ENCODE assay signal across 20 mouse cellular contexts in genomic region chr5:99502681-99503080, GRCm38 (mm10).
"Had no signal": no experiment of that assay in that cellular context is flagged by ENCODE, and none has a peak within 500 bp of the region (broad histone marks: within the 10 kb centered on the region; RNA-seq: fewer than 3 reads in every experiment).

No protein-coding gene starts in this region.

- H3K4me3 ChIP-seq: midbrain, embryonic 10.5 days; midbrain, embryonic 12.5 days; myocyte; neural tube, embryonic 13.5 days; neural tube, embryonic 15.5 days had no signal

- ATAC-seq: midbrain, embryonic 16.5 days had no signal

- DNase-seq: lung, adult 18-20 months; lung, embryonic 14.5 days; lung, postnatal 10 days; lung, postnatal 4 days; midbrain, embryonic 14.5 days; retina, postnatal 1 day; right cerebral cortex, adult 18-20 months; right cerebral cortex, postnatal 25 days; right cerebral cortex, postnatal 4 days; spleen, adult 18-20 months; thymus, adult 18-20 months; thymus, postnatal 14 days; thymus, postnatal 36 days had no signal

- H3K4me2 ChIP-seq: lung, embryonic 14.5 days; midbrain, embryonic 12.5 days; neural tube, embryonic 13.5 days; neural tube, embryonic 15.5 days had no signal

- H3K36me3 ChIP-seq: midbrain, embryonic 10.5 days; midbrain, embryonic 12.5 days; neural tube, embryonic 13.5 days; neural tube, embryonic 15.5 days had no signal

- H3K9ac ChIP-seq: liver, embryonic 14.5 days; lung, embryonic 14.5 days; midbrain, embryonic 12.5 days; neural tube, embryonic 13.5 days; neural tube, embryonic 15.5 days had no signal

- H3K27me3 ChIP-seq: neural tube, embryonic 13.5 days; neural tube, embryonic 15.5 days had no signal

- H3K4me1 ChIP-seq: neural tube, embryonic 15.5 days had no signal

- H3K27ac ChIP-seq: liver, embryonic 14.5 days; midbrain, embryonic 10.5 days; midbrain, embryonic 12.5 days; neural tube, embryonic 15.5 days had no signal

- H3K9me3 ChIP-seq: midbrain, embryonic 10.5 days; midbrain, embryonic 12.5 days; neural tube, embryonic 13.5 days; neural tube, embryonic 15.5 days had no signal
